Mouse (Mus musculus) neural tube, embryonic 12.5 days (tissue): ENCODE data around the gene Angpt4. TPM values are rescaled to one million over a fixed set of nuclear protein-coding genes. Genes with fewer than 3 reads are reported as not detected.

Experiments
- ATAC-seq: fragments of 200-750 bp; cut with Nextera tagmentation; 2 replicates; pipeline ENCODE4 v1.8.0; 2017; ENCODE audit warnings: low read depth, mild to moderate bottlenecking, moderate TSS enrichment, moderate library complexity; ENCODE audit not compliant: low FRiP score
- H3K27ac ChIP-seq: fragments of 300-500 bp; sonication (generic); 2 replicates; pipeline ENCODE4 v1.5.1; 2016
- H3K27me3 ChIP-seq: fragments of 300-500 bp; sonication (generic); replicated peaks from 2 replicates; pipeline ENCODE4 v1.6.1; 2016; ENCODE audit warnings: mild to moderate bottlenecking
- H3K36me3 ChIP-seq: fragments of 300-500 bp; sonication (generic); 2 replicates; pipeline ENCODE4 v1.6.1; 2016; ENCODE audit warnings: mild to moderate bottlenecking
- H3K4me1 ChIP-seq: fragments of 300-500 bp; sonication (generic); 2 replicates; pipeline ENCODE4 v1.6.1; 2016
- H3K4me2 ChIP-seq: fragments of 300-500 bp; sonication (generic); replicated peaks from 2 replicates; pipeline ENCODE4 v1.6.1; 2016; ENCODE audit warnings: mild to moderate bottlenecking
- H3K4me3 ChIP-seq: fragments of 300-500 bp; sonication (generic); 2 replicates; pipeline ENCODE4 v1.5.1; 2016
- H3K9ac ChIP-seq: fragments of 300-500 bp; sonication (generic); 2 replicates; pipeline ENCODE4 v1.6.1; 2016; ENCODE audit warnings: mild to moderate bottlenecking
- H3K9me3 ChIP-seq: fragments of 300-500 bp; sonication (generic); 2 replicates; pipeline ENCODE4 v1.6.1; 2016; ENCODE audit warnings: mild to moderate bottlenecking
- WGBS: fragments of 180-500 bp; shearing (Covaris S2); methylation state at CpG from one replicate; pipeline ENCODE4 v1.1.7; 2016; 5-methylcytosine and 5-hydroxymethylcytosine counted together
- polyA plus RNA-seq: library from polyadenylated mRNA; unstranded; fragments of >200 nt; fragmentation: Nextera tagmentation; extraction: Ambion mirVana; gene quantifications from 2 replicates; pipeline ENCODE4 v1.2.1, GENCODE M21; 2016

The Angpt4 gene
- polyA plus RNA-seq, 1 experiment from 2014 or later: 0.39 TPM

DNA sequence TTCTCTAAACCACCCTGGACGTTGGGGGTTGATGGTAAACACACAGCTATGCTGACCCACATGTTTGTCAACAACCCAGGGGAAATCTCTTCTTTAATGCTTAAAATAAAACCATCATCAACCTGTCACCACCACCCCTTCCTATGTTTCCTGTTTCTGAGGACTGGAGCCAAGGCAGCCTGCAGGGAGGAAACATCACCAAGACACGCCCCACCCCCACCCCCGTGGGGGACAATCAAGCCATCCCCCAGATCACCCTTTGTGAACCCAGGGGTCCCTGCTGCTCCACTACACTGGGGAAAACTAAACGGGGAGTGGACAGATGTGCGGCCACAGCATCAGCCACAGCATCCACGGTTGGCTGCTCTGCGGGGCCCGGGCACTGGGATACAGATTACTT lies 57.4 kb downstream of the Angpt4 start:
- peaks cover 75% of the 10 kb centered on the region for H3K4me1 ChIP-seq

DNA sequence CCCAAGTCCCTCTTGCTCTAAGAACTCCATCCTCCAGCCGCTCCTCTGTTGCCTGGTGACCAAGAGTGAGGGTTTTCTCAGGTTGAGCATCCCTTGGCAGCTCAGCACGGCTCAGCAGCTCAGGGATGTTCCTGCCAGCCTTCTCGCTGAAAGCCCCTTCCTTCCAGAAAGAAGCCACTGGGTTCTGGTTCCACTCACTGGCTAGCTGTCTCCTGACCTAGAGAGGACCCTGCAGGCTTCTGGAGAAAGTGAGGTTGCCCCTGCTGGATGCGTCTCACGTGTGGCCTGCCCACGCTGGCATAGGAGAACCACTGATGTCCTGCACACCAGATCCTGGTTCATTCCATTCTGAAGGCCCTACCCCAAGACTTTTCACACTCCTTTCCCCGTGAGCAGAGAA lies 58.0 kb downstream of the Angpt4 start:
- H3K4me2 ChIP-seq: peak overlapping the region; percentile 72
- H3K9ac ChIP-seq: peak overlapping the region; percentile 42
- H3K36me3 ChIP-seq: peaks cover 14% of the 10 kb centered on the region; the same call in 1 of the 2 replicates
- WGBS: 86% methylated on average over 7 of the region's 7 CpGs
- H3K27me3 ChIP-seq: no peaks in the 10 kb centered on the region; the same call in 1 of the 2 replicates
- peak overlapping the region; percentile 21; the same call in 1 of the 2 replicates for H3K27ac ChIP-seq
- no peak for ATAC-seq
- no peaks in the 10 kb centered on the region for H3K9me3 ChIP-seq
- H3K4me1 ChIP-seq: peaks cover 76% of the 10 kb centered on the region
- H3K4me3 ChIP-seq: peak overlapping the region; percentile 21; the same call in 1 of the 2 replicates

More for the DNA sequence above, 57.4 kb downstream of the Angpt4 start:
- WGBS: 68% methylated on average over 8 of the region's 8 CpGs
- peak overlapping the region; percentile 42; the same call in 1 of the 2 replicates for H3K9ac ChIP-seq
- H3K4me2 ChIP-seq: peak overlapping the region; percentile 72
- ATAC-seq: no peak
- no peaks in the 10 kb centered on the region for H3K9me3 ChIP-seq
- no peaks in the 10 kb centered on the region; the same call in 1 of the 2 replicates for H3K27me3 ChIP-seq
- H3K4me3 ChIP-seq: peak overlapping the region; percentile 21; the same call in 1 of the 2 replicates
- peaks cover 14% of the 10 kb centered on the region; the same call in 1 of the 2 replicates for H3K36me3 ChIP-seq
- peak overlapping the region; percentile 75; the same call in 1 of the 2 replicates for H3K27ac ChIP-seq

DNA sequence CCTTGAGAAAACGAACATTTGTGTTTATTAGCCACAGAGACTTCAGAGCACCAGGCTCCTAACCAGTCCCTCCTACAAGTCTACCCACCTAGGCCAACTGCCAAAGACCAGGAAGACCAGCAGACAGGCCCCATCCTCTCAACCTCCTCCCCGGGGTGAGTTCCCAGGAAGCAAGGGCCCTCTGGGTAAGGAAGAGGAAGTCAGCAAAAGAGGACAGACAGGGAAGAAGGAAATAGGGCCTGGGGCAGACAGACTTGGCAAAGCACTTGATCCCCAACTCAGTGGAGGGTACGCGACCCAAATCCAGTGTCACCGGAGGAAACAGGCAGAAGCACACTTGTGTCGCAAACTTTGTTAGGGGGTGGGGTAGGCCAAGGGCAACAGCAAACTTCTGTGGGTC lies 58.4 kb downstream of the Angpt4 start:
- Histone ChIP-seq H3K9me3 (no peaks in the 10 kb centered on the region), H3K27me3 (no peaks in the 10 kb centered on the region; the same call in 1 of the 2 replicates), H3K4me1 (peaks cover 76% of the 10 kb centered on the region), H3K36me3 (peaks cover 14% of the 10 kb centered on the region; the same call in 1 of the 2 replicates), H3K27ac (no peak overlapping the region), H3K9ac (peak overlapping the region; percentile 1; the same call in 1 of the 2 replicates), H3K4me2 (peak overlapping the region; percentile 72), H3K4me3 (no peak overlapping the region; the same call in 1 of the 2 replicates)
- WGBS: 93% methylated on average over 6 of the region's 6 CpGs
- ATAC-seq: no peak

DNA sequence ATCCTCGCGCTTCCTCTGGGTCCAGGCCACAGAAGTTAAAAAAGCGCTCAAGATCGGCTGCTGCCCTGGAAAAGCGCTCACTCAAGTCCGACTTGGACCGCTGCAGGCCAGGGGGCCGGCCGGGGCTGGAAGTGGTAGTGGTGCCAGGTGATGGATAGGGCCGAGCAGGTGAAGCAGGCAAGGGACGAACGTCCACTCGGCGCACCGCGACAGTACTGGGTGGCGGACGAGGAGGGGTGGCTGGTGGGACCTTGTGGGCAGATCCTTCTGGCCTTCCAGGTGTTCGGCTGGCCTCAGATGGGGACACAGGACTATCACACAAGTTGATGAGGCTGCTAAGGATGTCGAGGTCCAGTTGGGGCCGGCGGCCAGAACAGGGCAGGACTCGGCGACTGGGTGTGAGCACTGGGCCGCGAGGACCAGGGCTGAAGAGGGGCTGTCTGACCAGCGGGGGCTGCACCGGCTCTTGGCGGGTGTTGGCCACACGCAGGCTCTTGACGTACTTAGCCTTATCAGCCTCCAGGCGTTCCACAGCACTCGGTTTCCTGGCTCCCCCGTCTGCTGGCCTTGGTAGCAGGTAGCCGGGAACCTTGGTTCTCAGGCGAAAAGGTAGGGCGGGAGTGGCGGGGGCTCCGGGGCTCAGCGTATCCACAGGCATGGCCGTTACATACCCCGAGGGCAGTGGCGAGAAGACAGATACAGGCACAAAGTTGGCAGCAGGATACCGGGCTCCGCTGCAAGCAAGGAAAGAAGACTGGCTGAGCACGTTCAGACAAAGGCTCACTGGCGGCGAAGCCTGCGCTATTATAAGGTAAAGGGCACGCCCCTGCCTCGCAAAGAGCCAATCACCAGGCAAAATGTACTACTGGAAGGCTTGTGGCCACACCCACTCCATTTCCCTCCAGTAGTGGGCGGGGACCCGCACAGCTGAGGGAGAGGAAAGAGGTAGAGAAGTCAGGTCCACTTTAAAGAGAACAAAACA lies 59.5 kb downstream of the Angpt4 start:
- Histone ChIP-seq H3K9ac (peak overlapping the region; percentile 77), H3K27ac (peak overlapping the region; percentile 81), H3K36me3 (peaks cover 14% of the 10 kb centered on the region; the same call in 1 of the 2 replicates), H3K9me3 (no peaks in the 10 kb centered on the region), H3K27me3 (no peaks in the 10 kb centered on the region; the same call in 1 of the 2 replicates), H3K4me2 (peak overlapping the region; percentile 72), H3K4me3 (peak overlapping the region; percentile 46), H3K4me1 (peaks cover 76% of the 10 kb centered on the region)
- 47% methylated on average over 53 of the region's 53 CpGs for WGBS
- ATAC-seq: peak; percentile 81

DNA sequence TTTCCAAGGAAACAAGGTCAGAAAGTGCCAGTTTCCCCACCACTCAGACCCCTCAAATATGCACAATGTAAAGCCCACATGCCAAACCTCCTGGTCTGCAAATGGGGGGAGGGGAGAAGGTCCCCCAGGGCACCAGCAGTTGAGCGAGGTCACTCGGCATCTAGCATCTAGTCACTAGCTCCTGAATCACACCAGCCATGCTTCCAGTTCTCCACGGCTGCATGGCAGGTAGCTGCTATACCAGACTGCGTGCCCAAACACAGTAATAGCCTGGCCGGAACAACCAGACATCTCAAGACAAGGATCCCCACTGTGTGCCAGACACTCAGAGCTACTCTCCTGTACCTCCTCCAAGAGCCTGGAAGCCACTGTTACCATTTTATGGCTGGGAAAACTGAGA lies 60.7 kb downstream of the Angpt4 start:
- Histone ChIP-seq H3K4me2 (no peak overlapping the region; the same call in 1 of the 2 replicates), H3K9me3 (no peaks in the 10 kb centered on the region), H3K36me3 (peaks cover 14% of the 10 kb centered on the region; the same call in 1 of the 2 replicates), H3K4me3 (no peak overlapping the region), H3K27ac (no peak overlapping the region), H3K4me1 (peaks cover 72% of the 10 kb centered on the region), H3K27me3 (no peaks in the 10 kb centered on the region; the same call in 1 of the 2 replicates), H3K9ac (no peak overlapping the region)
- ATAC-seq: no peak
- 88% methylated on average over 5 of the region's 5 CpGs for WGBS

DNA sequence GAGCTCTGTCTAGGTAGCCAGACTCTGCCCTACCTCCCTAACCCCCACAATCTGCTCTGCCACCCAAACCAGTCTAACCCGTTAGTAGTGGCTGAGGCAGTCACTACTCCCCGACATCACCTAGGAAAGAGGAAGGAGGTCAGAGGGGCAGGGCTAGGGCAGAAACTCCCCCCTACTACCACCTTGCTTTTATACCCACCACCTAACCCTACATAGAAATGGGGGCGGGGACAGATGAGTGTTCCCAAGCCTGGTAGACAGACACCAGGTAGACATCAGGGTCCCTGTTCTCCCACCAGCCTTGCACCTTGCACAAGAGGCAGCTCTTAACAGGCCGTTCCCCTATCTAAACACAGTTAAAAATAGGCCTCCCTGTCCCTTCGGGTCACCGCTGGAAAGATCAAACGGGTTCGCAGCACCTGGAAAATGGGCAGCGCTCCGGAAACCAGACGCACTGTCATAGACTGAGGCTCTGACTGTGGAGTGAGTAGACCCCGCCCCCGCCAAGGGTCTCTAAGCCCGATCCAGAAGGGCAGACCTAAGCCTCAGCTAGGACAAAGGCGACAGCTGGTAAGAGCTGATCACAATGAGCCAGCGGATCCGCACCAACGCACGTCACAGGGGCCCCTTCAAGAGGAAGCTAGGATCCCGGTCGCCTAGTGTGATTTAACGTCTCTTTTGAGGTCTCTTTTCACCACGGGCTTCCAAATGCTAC lies 62.0 kb downstream of the Angpt4 start:
- Histone ChIP-seq H3K27ac (peak overlapping the region; percentile 66), H3K9ac (peak overlapping the region; percentile 51), H3K4me1 (peaks cover 72% of the 10 kb centered on the region), H3K9me3 (no peaks in the 10 kb centered on the region), H3K27me3 (no peaks in the 10 kb centered on the region; the same call in 1 of the 2 replicates), H3K4me2 (peak overlapping the region; percentile 61), H3K4me3 (peak overlapping the region; percentile 27), H3K36me3 (peaks cover 14% of the 10 kb centered on the region; the same call in 1 of the 2 replicates)
- peak; percentile 78 for ATAC-seq
- 13% methylated on average over 23 of the region's 23 CpGs for WGBS

DNA sequence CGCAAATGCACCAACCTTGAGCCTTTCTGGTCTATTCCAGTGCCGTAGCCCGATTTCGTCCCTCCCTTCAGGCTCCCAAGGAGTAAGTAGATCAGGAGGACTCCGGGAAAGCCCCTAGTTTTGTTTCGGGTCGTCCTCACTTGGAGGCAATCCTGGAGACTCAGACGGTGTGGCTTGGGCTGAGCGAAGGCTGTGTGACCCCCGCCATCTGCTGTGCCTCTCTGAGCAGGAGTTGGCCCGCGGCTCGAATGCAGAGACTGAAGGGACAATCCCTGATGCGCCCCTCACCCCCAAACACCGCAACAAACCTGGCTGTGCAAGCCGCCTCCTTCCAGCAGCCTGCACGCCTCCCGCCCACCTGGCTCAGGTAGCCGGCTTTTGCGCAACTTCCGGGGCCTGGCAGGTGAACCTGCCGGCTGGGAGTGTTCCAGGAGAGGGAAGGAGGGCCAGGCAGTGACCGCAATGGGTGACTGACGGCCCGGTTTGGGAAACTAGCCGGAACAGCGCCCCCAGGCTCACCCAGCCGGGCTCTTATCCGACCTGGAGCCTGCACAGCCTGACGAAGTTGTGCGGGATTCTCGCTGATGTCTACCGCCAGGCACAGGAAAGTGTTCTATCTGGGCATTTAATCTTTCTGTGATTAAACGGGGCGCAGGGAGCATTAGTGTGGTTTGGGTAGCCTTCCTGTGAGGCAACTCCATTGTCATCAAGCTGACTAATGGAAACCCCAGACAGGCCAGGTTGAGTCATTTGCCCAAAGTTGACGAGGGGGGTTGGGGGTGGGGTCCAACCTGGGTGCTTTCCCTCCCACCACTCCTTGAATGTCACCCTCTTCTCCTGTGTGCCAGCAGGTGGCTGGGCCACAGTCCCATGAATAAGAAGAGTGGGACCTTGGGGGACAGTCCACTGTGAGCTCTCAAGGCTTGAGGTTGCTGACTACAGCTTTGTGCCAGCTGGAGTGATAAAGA lies 62.9 kb downstream of the Angpt4 start:
- H3K27ac ChIP-seq: peak overlapping the region; percentile 66
- ATAC-seq: no peak; the same call in 1 of the 2 replicates
- 5% methylated on average over 36 of the region's 36 CpGs for WGBS
- H3K4me3 ChIP-seq: peak overlapping the region; percentile 27
- H3K9ac ChIP-seq: peak overlapping the region; percentile 51
- H3K36me3 ChIP-seq: peaks cover 12% of the 10 kb centered on the region; the same call in 1 of the 2 replicates
- peak overlapping the region; percentile 61 for H3K4me2 ChIP-seq
- peaks cover 72% of the 10 kb centered on the region for H3K4me1 ChIP-seq
- H3K9me3 ChIP-seq: no peaks in the 10 kb centered on the region
- H3K27me3 ChIP-seq: no peaks in the 10 kb centered on the region; the same call in 1 of the 2 replicates

DNA sequence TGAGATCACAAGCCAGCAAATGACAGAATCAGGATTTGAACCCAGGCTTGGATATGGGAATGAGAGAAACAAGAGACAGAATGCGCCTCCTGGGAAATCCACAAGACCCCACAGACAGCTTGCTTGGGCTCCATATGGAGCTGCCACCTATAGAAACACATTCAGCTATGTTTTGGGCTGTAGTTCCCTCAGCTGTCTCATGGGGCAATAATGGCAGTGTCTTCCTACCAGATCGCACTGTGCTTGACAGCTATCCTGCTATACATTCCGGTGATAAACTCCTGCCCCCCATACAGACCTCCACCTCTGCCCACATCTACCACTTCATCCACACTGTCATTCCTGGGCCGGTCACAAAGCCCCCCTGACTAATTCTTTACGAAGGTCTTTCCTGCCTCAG lies 64.3 kb downstream of the Angpt4 start:
- no peaks in the 10 kb centered on the region; the same call in 1 of the 2 replicates for H3K27me3 ChIP-seq
- H3K9ac ChIP-seq: no peak overlapping the region
- H3K4me1 ChIP-seq: peaks cover 67% of the 10 kb centered on the region
- H3K36me3 ChIP-seq: no peaks in the 10 kb centered on the region
- no peak overlapping the region for H3K4me3 ChIP-seq
- ATAC-seq: no peak
- H3K4me2 ChIP-seq: no peak overlapping the region
- 91% methylated on average over 5 of the region's 5 CpGs for WGBS
- no peaks in the 10 kb centered on the region for H3K9me3 ChIP-seq
- no peak overlapping the region for H3K27ac ChIP-seq

DNA sequence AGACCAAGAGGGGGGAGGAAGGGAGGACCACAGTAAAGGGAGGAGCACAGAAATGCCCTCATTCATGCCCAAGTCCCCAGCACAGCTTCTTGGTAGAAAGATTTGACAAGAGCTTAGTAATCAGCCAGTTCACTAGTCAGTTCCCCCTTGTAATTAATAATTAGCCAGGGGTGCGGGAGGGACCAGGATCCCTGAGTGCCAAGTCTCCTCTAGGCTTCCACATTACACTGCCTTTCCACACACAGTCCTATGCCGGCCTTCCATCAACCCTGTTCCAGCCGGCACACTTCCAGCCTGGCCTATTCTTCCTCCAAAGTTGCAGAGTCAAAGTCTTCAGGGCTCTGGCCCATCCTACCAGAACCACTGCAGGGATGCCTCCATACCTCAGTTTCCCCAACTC lies 65.1 kb downstream of the Angpt4 start:
- ATAC-seq: no peak
- H3K36me3 ChIP-seq: no peaks in the 10 kb centered on the region
- no peak overlapping the region for H3K4me2 ChIP-seq
- H3K4me1 ChIP-seq: peaks cover 67% of the 10 kb centered on the region
- no peaks in the 10 kb centered on the region for H3K9me3 ChIP-seq
- no peaks in the 10 kb centered on the region; the same call in 1 of the 2 replicates for H3K27me3 ChIP-seq
- 76% methylated on average over 3 of the region's 3 CpGs for WGBS
- no peak overlapping the region for H3K9ac ChIP-seq
- H3K27ac ChIP-seq: no peak overlapping the region
- no peak overlapping the region for H3K4me3 ChIP-seq

DNA sequence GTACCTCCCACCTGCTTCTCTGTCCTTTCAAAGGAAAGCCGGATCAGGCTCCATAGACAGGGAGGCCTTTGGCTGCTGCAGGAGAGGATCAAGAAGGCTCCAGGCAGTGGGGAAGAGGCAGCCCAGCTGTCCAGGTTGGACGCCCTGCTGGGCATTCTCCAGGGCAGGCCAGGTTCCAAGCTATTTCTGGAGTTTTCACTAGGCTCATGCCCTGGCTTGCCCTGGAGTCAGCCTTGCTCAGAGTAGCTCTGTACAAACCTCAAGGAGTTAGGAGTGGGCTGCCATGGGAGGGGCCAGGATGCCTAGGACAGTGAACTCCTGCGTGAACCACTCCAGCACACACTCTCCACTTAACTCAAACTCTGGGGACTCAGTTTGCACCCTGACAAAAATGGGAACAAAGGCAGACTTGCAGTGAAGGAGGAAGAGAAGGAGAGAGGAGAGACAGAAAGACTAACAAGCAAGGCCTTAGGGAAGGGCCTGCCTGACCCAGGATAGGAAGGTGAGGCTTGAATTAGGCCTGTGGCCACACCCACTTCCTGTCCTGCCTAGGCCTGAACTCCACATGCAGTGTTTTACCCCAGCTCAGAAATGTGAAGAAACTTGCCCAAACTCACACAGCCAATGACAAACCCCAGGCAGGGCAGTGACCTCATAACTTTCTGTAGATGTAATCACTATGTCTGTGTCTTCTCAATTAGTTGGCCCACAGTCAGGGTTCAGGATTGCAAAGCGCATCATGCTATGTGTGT lies 66.9 kb downstream of the Angpt4 start:
- Histone ChIP-seq H3K9me3 (no peaks in the 10 kb centered on the region), H3K27ac (no peak overlapping the region), H3K4me3 (no peak overlapping the region), H3K4me2 (peak overlapping the region; percentile 85), H3K36me3 (no peaks in the 10 kb centered on the region), H3K27me3 (no peaks in the 10 kb centered on the region; the same call in 1 of the 2 replicates), H3K9ac (no peak overlapping the region), H3K4me1 (peaks cover 54% of the 10 kb centered on the region)
- no peak for ATAC-seq
- WGBS: 80% methylated on average over 4 of the region's 4 CpGs
